Mouse (Mus musculus) fat pad, adult 2 months (tissue): ENCODE results near the gene Gm17581.

ENCODE experiments used
- DNase-seq: peaks from one replicate; pipeline ENCODE4 v3.0.0-alpha.2; 2011; ENCODE audit warnings: low read depth, low spot score; ENCODE audit errors: extremely low read depth

Gene Gm17581

DNA sequence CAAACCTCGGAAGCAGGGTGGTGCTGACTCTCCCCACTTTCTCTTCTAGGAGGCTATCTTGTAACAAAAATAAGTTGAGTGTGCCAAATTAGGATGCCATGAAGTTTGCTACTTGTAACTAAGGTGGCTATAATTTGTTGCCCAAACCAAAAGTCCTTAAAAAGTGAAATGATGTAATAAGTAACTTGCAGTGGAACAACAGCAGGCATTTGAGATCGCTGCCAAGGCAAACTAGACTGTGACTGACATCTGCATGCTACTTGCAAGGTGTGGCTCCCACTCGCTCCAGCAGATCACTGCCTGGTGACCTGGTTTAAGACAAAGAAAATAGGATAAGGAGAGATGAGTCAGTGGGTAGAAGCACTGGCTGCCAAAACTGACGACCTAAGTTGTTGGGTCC, 42.5 kb downstream of the Gm17581 start:
- no peak for DNase-seq

DNA sequence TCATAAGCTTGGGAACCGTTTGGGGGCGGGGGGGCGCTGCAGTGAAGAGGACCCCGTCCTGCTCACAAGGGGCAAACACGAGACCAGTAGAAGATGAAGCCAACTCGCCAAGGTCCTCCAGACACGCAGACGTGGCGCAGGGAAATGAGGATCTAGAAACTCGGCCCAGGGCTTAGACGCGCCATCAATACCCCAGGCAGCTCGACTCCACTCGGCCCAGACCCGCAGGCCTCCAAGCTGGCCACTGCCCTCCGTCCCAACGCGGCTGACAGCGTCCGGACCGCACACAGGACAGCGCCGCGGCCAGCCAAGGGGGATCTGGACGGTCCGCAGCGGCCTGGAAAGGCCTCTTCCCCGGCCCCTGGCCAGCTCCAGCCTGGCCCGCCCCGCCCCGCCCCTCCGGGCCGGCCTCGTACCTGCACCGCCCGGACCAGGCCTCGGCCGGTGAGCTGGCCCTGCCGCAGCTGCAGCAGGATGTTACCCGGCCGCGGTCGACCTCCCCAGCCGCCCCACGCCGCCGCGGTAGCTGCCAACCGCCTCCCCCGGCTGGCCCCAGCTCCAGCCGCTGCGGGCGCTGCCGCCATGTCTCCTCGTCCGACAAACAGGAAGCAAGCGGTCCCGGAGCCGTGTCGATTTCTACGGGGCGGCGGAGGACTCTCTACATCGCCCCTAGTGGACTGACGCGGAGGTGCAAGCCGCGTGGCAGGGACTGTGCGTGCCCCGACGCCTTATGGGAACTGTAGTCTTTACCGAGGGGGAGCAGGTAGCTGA, 43.8 kb downstream of the Gm17581 start, which contains the start of gene Trpc4ap:
Gene Trpc4ap, minus strand, starts transcription at position 662 of the 771 bp plus-strand sequence.
- no peak for DNase-seq

DNA sequence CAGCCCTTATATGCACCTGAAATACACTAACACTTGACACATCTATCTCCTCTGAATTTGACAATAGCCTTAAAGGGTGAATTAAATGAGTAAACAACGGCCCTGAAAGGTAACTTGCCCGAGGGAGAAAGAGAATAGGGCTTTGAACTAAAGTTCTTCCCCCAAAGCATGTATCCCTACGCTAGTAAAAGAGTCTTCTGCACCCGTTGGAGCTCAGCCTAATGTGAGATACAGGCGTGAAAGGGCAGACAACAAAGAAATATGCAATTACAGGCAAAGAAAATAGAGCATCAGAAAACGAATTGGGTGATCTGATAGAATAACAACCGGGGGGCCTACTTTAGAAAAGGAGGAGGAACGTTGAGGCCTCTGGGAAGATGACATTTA, 44.3 kb downstream of the Gm17581 start:
- no peak for DNase-seq

DNA sequence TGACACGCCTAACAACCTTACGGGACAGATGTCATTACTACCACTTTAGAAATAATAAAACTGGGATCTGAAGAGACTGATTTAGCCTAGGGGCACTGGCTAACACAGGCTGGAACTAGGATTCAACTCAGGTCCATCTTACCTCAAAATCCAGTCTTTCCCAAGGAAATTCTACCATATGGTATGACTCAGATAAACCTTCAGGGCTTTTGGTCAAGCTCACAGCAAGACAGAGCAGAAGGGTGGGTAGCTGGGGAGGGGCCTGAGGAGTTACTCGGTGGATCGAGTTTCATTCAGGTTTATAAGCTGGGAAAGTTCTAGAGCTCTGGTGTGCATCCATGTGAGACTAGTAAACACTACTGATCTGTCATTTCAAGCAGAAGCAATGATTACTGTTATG, 46.5 kb downstream of the Gm17581 start:
- no peak for DNase-seq

DNA sequence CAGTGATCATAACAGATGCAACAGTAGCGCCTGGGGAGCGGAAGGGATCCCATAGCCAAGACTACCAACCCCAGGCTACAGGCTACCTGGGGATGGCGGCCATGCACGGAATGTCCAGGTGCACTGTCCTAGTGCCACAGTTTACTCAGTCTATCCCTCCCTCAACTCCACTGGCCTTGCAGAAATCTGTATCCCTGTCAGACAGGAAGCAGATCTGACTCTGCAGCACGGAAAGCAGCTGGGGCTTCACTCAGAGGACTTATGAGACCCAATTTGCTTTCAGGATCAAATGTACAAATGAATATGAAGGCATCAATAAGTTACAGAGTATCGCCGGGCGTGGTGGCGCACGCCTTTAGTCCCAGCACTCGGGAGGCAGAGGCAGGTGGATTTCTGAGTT, 47.9 kb downstream of the Gm17581 start:
- no peak for DNase-seq

DNA sequence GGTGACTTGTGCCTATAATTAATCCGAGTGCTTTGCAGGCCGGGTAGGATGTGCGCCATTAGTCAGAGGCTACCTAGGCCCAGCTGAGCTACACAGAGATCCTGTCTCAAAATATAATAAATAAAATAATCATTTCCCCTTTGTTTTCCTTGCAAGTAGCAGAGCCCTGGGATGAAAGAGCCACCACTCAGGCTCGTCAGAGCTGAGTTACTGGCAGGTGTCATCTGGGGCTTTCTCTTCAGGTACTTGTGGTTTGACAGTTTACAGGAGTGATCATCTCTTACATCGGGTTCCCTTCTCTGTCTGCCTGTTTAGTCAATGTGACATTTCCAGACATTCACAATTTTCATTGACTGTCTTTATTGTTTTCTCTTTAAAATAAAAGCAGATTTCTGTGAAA, 49.1 kb downstream of the Gm17581 start:
- DNase-seq = no peak
